Mouse (Mus musculus) ES-E14 (cell line): ENCODE measurements at regions not wholly inside any gene's neighbourhood (a gene's known extent, or its start where the extent isn't known, plus 50 kb on each side); places are given as distances from the start of the nearest gene placed in this dataset.

Experiments
- ZC3H11A ChIP-seq: IDR thresholded peaks from 2 replicates; pipeline ENCODE4 v1.6.1; 2012; ENCODE audit warnings: low read depth, mild to moderate bottlenecking, inconsistent platforms, low read length, borderline replicate concordance
- ZNF384 ChIP-seq: IDR thresholded peaks from 2 replicates; pipeline ENCODE4 v1.6.1; 2012; ENCODE audit warnings: low read depth, low read length, inconsistent platforms

DNA sequence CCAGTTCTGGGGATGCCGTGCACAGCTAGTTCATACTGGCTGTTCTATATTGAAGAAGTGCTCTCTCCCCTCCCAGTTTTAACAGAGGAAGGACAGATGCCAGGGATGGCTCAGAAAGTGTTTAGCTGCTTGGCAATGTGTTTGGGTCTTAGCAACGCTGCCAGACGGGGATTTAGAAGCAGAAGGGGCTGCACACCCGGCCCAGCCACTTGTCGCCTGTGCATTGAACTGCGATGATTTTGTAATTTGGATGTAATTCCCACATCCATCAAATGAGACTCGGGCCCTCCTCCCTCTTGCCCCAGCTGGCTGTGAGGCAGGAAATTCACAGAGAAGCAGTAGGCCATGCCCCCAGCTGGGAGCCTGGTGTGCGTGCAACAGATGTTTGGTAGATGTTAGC is 475.4 kb downstream of the Tbc1d22a start:
- TF ChIP-seq ZC3H11A, result no peak
- TF ChIP-seq ZNF384, result no peak
